Mouse (Mus musculus) olfactory bulb, adult 2 months (tissue): ENCODE results near the gene Gm45194. TPM values are rescaled to one million over a fixed set of nuclear protein-coding genes. Genes with fewer than 3 reads are reported as not detected.

Source experiments
- H3K27ac ChIP-seq: fragments of 200-500 bp; 2 replicates; pipeline ENCODE4 v1.5.1; 2012; ENCODE audit warnings: low read depth, low read length; ENCODE audit not compliant: insufficient read depth
- H3K4me1 ChIP-seq: fragments of 200-500 bp; 2 replicates; pipeline ENCODE4 v1.6.1; 2012; ENCODE audit warnings: low read length; ENCODE audit not compliant: control insufficient read depth, insufficient read depth
- H3K4me3 ChIP-seq: fragments of 200-500 bp; 2 replicates; pipeline ENCODE4 v1.5.1; 2012; ENCODE audit warnings: mild to moderate bottlenecking, low read depth, low read length, moderate library complexity; ENCODE audit not compliant: insufficient read depth
- CTCF ChIP-seq: fragments of 200-500 bp; IDR thresholded peaks from 2 replicates; pipeline ENCODE4 v1.5.1; 2012; ENCODE audit warnings: low read depth, mild to moderate bottlenecking, low read length, moderate library complexity; ENCODE audit not compliant: insufficient read depth
- POLR2A ChIP-seq: fragments of 200-500 bp; IDR thresholded peaks from 2 replicates; pipeline ENCODE4 v1.6.1; 2012; ENCODE audit warnings: mild to moderate bottlenecking, low read depth, low read length, moderate library complexity; ENCODE audit not compliant: insufficient read depth
- WGBS: fragments of 180-500 bp; shearing (Covaris S2); methylation state at CpG from one replicate; pipeline ENCODE4 v1.1.7; 2018; 5-methylcytosine and 5-hydroxymethylcytosine counted together
- polyA plus RNA-seq: library from polyadenylated mRNA; stranded (reverse); fragments of >200 nt; gene quantifications from 2 replicates; pipeline ENCODE4 v1.2.4, GENCODE M21; 2012; ENCODE audit warnings: low replicate concordance; ENCODE audit not compliant: missing spikeins, insufficient read depth, insufficient read length

Gm45194 gene
- polyA plus RNA-seq, 1 experiment = not detected

GRCm38 (mm10) chrX:112238749-112239148 is 347.6 kb downstream of the Gm45194 start, which contains the start of gene 4933403O08Rik:
Gene 4933403O08Rik, plus strand, starts transcription at chrX:112239049.
- 96% methylated on average over 3 of the region's 3 CpGs for WGBS
- no peaks in the 10 kb centered on the region for H3K4me1 ChIP-seq
- TF ChIP-seq CTCF (no peak), POLR2A (no peak)
- H3K27ac ChIP-seq = no peak within 1 kb of the TSS
- H3K4me3 ChIP-seq = no peak within 1 kb of the TSS

- TF ChIP-seq CTCF = no peak
- no peak for TF ChIP-seq POLR2A
- 82% methylated on average over 1 of the region's 1 CpGs for WGBS
- H3K4me3 ChIP-seq = no peak overlapping the region
- no peaks in the 10 kb centered on the region for H3K4me1 ChIP-seq
- H3K27ac ChIP-seq = no peak overlapping the region
These were observed 351.7 kb downstream of the Gm45194 start for GRCm38 (mm10) chrX:112242916-112243315.

DNA sequence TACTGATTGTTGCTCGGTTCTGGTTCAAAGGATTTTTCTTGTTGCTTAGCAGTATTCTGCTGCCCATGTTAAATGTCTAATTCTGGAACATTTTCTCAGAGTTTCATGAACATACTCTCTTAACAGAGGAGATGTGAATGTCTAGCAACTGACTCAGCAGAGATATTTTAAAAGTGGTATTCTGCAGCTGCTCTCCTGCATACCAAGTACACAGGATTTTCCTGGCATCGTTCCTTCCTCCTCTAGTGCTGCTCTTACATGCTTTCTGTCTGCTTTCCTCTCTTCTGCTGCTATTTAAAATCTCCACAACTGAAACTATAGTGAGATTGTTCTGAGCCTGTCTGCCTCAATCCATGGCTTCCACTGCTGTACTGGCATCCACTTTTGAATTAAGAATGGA is 364.3 kb downstream of the Gm45194 start:
- TF ChIP-seq POLR2A = no peak
- TF ChIP-seq CTCF = no peak
- Histone ChIP-seq H3K4me1 (no peaks in the 10 kb centered on the region), H3K4me3 (no peak overlapping the region), H3K27ac (no peak overlapping the region)
- 36% methylated on average over 2 of the region's 2 CpGs for WGBS

GRCm38 (mm10) chrX:112273550-112273949 is 382.4 kb downstream of the Gm45194 start:
- H3K4me3 ChIP-seq = no peak overlapping the region
- 78% methylated on average over 1 of the region's 1 CpGs for WGBS
- no peaks in the 10 kb centered on the region for H3K4me1 ChIP-seq
- no peak overlapping the region for H3K27ac ChIP-seq
- TF ChIP-seq CTCF (no peak), POLR2A (no peak)

Other genes with a start within 250 kb of the Gm45194 start
- not detected in 2 replicates for gene Hdx, start 194.3 kb upstream of the Gm45194 start, polyA plus RNA-seq
- gene Tex16, start 119.6 kb downstream of the Gm45194 start, polyA plus RNA-seq = not detected in 2 replicates